Mouse (Mus musculus) forebrain, embryonic 12.5 days (tissue): ENCODE results near the gene B4galt2. TPM values are rescaled to one million over a fixed set of nuclear protein-coding genes. Genes with fewer than 3 reads are reported as not detected.

Source experiments
- ATAC-seq: fragments of 200-750 bp; cut with Nextera tagmentation; 2 replicates; pipeline ENCODE4 v1.8.0; 2017; ENCODE audit warnings: moderate TSS enrichment; ENCODE audit not compliant: low FRiP score
- H3K27ac ChIP-seq: fragments of 300-500 bp; sonication (generic); 2 replicates; pipeline ENCODE4 v1.5.1; 2016; ENCODE audit warnings: mild to moderate bottlenecking
- H3K27me3 ChIP-seq: fragments of 300-500 bp; sonication (generic); 2 replicates; pipeline ENCODE4 v1.6.1; 2016; ENCODE audit warnings: mild to moderate bottlenecking
- H3K36me3 ChIP-seq: fragments of 300-500 bp; sonication (generic); replicated peaks from 2 replicates; pipeline ENCODE4 v1.6.1; 2016; ENCODE audit warnings: mild to moderate bottlenecking
- H3K4me1 ChIP-seq: fragments of 300-500 bp; sonication (generic); 2 replicates; pipeline ENCODE4 v1.6.1; 2016
- H3K4me2 ChIP-seq: fragments of 300-500 bp; sonication (generic); 2 replicates; pipeline ENCODE4 v1.6.1; 2016; ENCODE audit warnings: mild to moderate bottlenecking, moderate library complexity
- H3K4me3 ChIP-seq: fragments of 300-500 bp; sonication (generic); replicated peaks from 2 replicates; pipeline ENCODE4 v1.5.1; 2016; ENCODE audit warnings: mild to moderate bottlenecking
- H3K9ac ChIP-seq: fragments of 300-500 bp; sonication (generic); 2 replicates; pipeline ENCODE4 v1.6.1; 2016; ENCODE audit warnings: mild to moderate bottlenecking
- H3K9me3 ChIP-seq: fragments of 300-500 bp; sonication (generic); 2 replicates; pipeline ENCODE4 v1.6.1; 2016
- WGBS: fragments of 180-500 bp; shearing (Covaris S2); methylation state at CpG from one replicate; pipeline ENCODE4 v1.1.7; 2016; 5-methylcytosine and 5-hydroxymethylcytosine counted together
- polyA plus RNA-seq: library from polyadenylated mRNA; unstranded; fragments of >200 nt; fragmentation: Nextera tagmentation; extraction: Ambion mirVana; gene quantifications from 2 replicates; pipeline ENCODE4 v1.2.1, GENCODE M21; 2016

Gene B4galt2
- 36.4 and 36.9 TPM in 2 replicates for polyA plus RNA-seq

DNA sequence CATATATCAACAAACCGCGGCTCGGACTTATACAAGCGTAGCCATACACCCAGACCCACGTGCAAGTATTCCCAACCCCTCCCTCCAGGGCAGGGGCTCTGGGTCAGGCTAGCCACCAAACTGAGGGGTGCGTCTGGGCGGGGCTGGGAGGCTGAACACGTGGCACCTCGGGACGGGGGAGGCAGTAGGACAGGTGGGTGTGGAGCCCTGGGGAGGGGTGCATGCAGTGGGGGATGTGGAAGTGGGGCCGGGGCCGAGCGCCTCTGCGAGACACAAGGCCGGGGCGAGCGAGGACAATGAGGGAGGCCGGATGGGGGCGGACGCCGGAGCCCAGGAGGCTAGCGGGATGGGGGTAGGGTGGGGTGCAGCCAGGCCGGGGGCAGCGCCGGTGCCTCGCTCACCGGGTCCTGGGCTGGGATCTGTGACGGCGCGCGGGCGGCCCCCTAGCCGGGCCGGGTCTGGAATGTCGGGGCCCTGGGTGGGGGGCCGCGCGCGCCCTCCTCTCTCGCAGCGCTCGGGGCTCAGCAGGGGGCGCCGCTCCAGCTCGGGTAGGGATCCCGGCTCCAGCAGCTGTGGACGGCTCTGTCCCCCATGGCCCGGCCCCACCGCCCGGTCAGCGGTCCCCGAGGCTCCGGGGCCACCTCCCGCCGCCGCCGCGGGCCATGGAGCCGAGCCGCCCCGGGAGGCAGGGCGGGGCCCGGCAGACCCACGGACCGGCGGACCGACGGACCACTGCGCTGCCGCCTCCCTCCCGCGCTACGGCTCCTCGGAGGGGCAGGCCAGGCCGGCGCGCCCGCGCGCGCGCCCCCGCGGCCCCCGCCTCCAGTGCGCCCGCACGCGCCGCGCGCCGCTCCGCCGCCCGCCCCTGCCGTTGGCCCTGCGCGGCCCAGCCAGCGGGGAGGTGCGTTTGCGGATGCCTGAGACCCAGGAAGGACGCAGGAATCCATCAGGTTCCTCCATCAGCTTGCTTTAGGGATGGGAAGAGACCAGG, at the start of gene B4galt2:
TSS of gene B4galt2 (minus strand) at position 787 of the 991 bp plus-strand sequence.
- peak; percentile 61 for ATAC-seq
- H3K9me3 ChIP-seq = no peaks in the 10 kb centered on the region
- H3K27me3 ChIP-seq = no peaks in the 10 kb centered on the region
- peak within 1 kb of the TSS; percentile 79 for H3K27ac ChIP-seq
- H3K36me3 ChIP-seq = peaks cover 41% of the 10 kb centered on the region
- H3K4me2 ChIP-seq = peak within 1 kb of the TSS; percentile 92
- under 1% methylated on average over 79 of the region's 103 CpGs for WGBS
- H3K4me1 ChIP-seq = peaks cover 55% of the 10 kb centered on the region
- H3K9ac ChIP-seq = peak within 1 kb of the TSS; percentile 95
- peak within 1 kb of the TSS; percentile 92 for H3K4me3 ChIP-seq

DNA sequence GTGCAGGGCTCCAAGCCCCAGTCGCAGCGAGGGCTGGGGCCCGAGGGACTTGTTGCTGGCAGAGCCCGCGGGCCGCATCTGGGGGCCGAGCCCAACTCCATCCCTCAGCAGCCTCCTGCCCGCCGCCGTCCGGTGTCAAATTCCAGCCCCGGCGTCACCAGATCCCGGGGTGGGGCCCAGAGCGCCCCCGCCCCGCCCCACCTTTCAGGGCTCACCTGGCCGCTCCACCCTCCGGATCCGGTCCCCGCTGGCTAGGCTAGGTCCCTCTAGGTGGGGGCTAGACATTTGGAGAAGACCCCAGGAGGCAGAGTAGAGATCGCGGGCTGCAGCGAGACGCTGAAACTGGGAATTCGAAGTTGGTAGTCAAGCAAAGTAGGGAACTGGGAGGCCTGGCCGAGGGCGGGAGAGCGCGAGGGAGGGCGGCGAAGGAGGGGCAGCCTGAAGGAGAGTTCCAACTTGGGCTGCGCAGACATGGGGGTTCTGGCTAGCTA, 46.1 kb upstream of the B4galt2 start, which contains the start of gene Artn:
TSS of gene Artn (minus strand) at position 373 of the 491 bp plus-strand sequence.
- peaks cover 3% of the 10 kb centered on the region; the same call in 1 of the 2 replicates for H3K36me3 ChIP-seq
- no peak within 1 kb of the TSS for H3K27ac ChIP-seq
- no peaks in the 10 kb centered on the region for H3K9me3 ChIP-seq
- peak within 1 kb of the TSS; percentile 34 for H3K4me3 ChIP-seq
- peak within 1 kb of the TSS; percentile 72 for H3K4me2 ChIP-seq
- H3K9ac ChIP-seq = peak within 1 kb of the TSS; percentile 36; the same call in 1 of the 2 replicates
- H3K4me1 ChIP-seq = peaks cover 35% of the 10 kb centered on the region
- peak; percentile 22; the same call in 1 of the 2 replicates for ATAC-seq
- under 1% methylated on average over 33 of the region's 33 CpGs for WGBS
- peaks cover 65% of the 10 kb centered on the region for H3K27me3 ChIP-seq

DNA sequence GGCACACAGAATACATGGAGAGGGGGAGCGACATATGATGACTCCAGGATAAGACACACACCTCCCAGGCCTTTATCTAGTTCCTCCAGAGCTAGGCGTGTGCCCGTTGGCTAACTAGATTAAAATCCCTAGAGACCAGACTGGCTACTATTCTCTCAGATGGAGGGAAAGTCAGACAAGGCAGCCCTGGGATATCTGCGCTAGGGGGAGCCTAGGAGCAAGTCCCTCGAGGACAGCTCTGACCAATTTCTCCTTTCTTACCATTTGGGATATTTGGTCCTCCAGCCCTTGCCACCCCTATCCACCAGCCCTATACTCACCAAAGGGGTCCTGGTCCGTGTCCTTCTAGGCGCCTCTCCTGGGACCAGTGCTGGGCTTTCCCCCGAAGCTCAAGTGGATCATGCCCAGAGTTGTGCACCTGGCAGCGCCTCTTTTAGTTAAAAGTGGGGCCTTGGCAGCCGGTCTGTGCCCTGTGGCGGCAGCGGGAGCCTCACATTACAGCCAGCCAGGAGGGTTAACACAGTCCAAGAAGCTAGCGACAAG, 45.5 kb upstream of the B4galt2 start:
- Histone ChIP-seq H3K9me3 (no peaks in the 10 kb centered on the region), H3K4me2 (peak overlapping the region; percentile 72), H3K27ac (no peak overlapping the region), H3K27me3 (peaks cover 72% of the 10 kb centered on the region), H3K4me3 (peak overlapping the region; percentile 34), H3K9ac (peak overlapping the region; percentile 36; the same call in 1 of the 2 replicates), H3K4me1 (peaks cover 35% of the 10 kb centered on the region), H3K36me3 (peaks cover 3% of the 10 kb centered on the region; the same call in 1 of the 2 replicates)
- no peak for ATAC-seq
- 4% methylated on average over 13 of the region's 13 CpGs for WGBS

DNA sequence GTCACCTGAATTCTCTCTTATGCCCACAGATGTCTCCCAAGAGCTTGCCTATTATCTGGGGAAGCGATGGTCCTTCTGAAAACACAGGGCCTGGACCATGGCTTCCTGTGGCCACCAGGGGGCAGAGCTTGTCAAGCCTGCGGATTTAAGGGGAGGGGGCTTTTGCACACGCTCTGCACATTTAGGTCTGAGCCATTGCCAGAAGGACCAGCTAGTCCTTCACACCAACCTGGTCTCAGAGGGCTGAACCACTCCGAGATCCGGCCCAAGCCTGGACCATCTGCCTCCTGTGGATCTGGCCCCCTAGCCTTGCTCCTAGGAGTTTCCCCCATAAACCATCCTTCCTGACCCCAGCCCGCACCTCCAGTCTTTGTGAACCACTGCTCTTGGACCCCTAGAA, 44.9 kb upstream of the B4galt2 start:
- H3K4me1 ChIP-seq = peaks cover 35% of the 10 kb centered on the region
- no peaks in the 10 kb centered on the region for H3K9me3 ChIP-seq
- H3K9ac ChIP-seq = no peak overlapping the region
- H3K27ac ChIP-seq = no peak overlapping the region
- 9% methylated on average over 6 of the region's 6 CpGs for WGBS
- ATAC-seq = no peak
- no peak overlapping the region for H3K4me2 ChIP-seq
- H3K27me3 ChIP-seq = peaks cover 77% of the 10 kb centered on the region
- no peak overlapping the region for H3K4me3 ChIP-seq
- H3K36me3 ChIP-seq = peaks cover 3% of the 10 kb centered on the region; the same call in 1 of the 2 replicates

DNA sequence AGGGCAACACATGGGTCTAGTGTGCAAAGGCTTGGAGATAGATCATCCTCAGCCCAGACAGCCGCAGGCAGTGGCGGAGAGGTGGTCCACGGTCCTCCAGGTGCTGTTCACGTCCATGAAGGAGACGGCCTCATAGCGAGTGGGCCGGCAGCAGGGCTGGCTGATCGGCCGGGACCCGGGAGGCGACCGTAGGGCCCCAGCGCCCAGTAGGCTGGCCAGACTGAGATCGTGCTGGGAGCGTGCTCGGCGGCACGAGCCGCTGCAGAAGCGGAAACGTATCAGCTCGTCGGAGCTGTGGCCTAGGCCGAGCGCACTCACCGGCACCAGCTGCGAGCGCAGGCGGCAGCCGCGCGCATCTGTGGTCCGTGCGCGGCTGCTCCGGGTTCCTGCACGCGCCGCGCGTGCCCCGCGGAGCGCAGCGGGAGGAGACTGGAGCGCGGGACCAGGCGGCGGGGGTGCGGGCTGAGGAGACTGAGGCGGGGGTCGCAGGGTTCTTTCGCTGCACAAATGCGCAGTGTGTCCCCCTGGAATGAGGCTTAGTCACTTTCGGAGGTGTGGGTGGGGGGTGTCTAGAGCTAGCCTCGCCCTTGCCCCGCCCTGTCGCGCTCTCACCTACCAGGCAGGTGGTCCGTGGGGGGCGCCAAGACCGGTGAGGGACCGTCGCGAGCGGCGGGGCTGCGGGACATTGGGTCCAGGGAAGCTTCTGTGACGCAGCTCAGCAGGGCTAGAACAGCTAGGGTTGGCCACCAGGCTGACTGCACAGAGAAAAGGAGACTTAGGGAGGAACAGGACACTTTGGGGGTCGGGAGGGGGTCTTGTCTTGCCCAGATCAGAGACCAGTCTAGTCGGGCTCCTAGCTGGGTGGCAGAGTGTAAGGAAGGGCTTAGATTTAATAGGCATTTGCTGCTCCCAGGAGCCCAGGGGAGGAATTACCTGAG, 43.5 kb upstream of the B4galt2 start:
- Histone ChIP-seq H3K4me3 (peak overlapping the region; percentile 49), H3K27me3 (peaks cover 83% of the 10 kb centered on the region), H3K36me3 (no peaks in the 10 kb centered on the region), H3K4me1 (peaks cover 35% of the 10 kb centered on the region), H3K27ac (no peak overlapping the region), H3K9ac (peak overlapping the region; percentile 49), H3K4me2 (peak overlapping the region; percentile 88), H3K9me3 (no peaks in the 10 kb centered on the region)
- ATAC-seq = peak; percentile 77
- 1% methylated on average over 71 of the region's 71 CpGs for WGBS

DNA sequence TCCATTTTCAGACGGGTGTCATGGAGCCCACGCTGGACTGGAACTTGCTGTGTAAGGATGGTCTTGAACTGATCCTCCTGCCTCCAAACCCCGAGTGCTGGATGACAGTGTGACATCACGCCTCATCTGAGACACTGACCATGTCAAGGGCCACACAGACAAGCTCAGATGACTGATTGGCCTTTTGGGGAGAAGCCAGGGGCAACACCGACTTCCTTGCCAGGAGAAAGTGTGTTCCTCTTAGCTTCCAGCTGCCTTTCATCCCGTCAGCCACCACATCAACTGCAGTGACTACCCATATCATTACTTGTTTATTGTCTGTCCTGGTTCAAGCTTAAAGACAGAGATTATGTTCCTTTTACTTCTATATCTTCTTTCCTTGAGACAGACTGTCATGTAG, 41.6 kb upstream of the B4galt2 start:
- ATAC-seq = no peak
- Histone ChIP-seq H3K9ac (no peak overlapping the region), H3K27ac (no peak overlapping the region), H3K4me2 (no peak overlapping the region), H3K4me1 (peaks cover 35% of the 10 kb centered on the region), H3K9me3 (no peaks in the 10 kb centered on the region), H3K4me3 (no peak overlapping the region), H3K27me3 (peaks cover 72% of the 10 kb centered on the region), H3K36me3 (no peaks in the 10 kb centered on the region)
- 69% methylated on average over 4 of the region's 6 CpGs for WGBS

DNA sequence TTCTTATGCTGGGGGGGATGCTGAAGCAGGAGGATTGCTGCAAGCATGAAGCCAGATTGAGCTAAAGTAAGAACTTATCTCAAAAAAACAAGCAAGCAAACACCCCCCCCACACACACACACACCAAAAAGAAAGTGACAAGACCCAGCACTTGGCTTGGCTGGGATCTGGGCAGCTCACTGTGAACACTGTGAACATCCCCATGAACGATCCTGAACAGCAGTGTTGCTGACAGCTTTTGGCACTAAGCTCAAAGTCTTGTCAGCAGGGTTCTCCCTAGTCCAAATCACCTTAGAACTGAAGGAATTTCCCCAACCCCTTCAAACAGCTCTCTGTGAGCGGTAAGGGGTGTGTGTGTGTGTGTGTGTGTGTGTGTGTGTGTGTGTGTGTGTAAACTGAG, 40.2 kb upstream of the B4galt2 start:
- Histone ChIP-seq H3K9me3 (no peaks in the 10 kb centered on the region), H3K27me3 (peaks cover 58% of the 10 kb centered on the region), H3K36me3 (no peaks in the 10 kb centered on the region), H3K4me2 (no peak overlapping the region), H3K9ac (no peak overlapping the region), H3K27ac (no peak overlapping the region), H3K4me1 (peaks cover 21% of the 10 kb centered on the region), H3K4me3 (no peak overlapping the region)
- WGBS = 59% methylated on average over 2 of the region's 2 CpGs
- no peak for ATAC-seq

DNA sequence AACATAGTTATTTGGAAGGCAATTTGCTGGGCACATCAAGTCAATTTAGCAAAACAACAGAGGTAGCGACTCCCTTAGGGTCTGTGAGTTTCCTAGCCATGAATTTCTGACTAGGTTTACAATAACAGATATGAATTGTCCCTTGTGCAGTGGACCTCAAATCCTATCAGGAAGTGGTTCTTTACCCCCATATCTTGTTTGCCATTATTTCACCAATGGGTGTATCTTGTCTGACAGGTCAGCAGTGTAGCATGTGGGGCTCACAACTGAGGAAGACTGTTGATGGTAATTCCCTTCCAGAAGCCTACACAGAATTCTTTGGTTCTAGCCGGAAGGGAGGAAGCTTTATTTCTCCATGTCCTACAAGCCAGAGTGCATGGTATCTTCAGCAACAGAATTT, 38.1 kb upstream of the B4galt2 start:
- H3K4me2 ChIP-seq = no peak overlapping the region
- no peak for ATAC-seq
- peaks cover 3% of the 10 kb centered on the region for H3K4me1 ChIP-seq
- H3K9me3 ChIP-seq = no peaks in the 10 kb centered on the region
- H3K27me3 ChIP-seq = peaks cover 37% of the 10 kb centered on the region
- WGBS = 88% methylated on average over 2 of the region's 2 CpGs
- H3K4me3 ChIP-seq = no peak overlapping the region
- H3K27ac ChIP-seq = no peak overlapping the region
- no peak overlapping the region for H3K9ac ChIP-seq
- H3K36me3 ChIP-seq = no peaks in the 10 kb centered on the region

DNA sequence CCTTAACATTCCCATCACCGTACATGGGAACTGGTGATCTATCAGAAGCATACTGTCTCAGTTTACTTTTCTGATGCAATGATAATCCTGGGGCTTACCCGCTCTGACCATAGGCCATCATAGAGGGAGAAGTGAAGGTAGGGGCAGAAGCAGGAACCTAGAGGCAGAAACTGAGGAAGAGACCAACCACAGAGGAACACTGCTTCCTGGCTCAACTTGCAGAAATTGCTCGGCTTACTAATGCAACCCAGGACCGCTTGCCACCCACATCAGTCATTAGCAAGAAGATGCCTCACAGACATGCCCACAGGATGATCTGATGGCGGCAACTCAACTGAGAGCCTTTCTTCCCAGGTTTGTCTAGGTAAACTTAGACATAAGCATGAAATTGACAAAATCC, 35.5 kb upstream of the B4galt2 start:
- no peak overlapping the region for H3K4me2 ChIP-seq
- ATAC-seq = no peak
- H3K4me1 ChIP-seq = peaks cover 13% of the 10 kb centered on the region
- no peaks in the 10 kb centered on the region for H3K36me3 ChIP-seq
- no peak overlapping the region for H3K27ac ChIP-seq
- WGBS = 90% methylated on average over 5 of the region's 5 CpGs
- no peak overlapping the region for H3K4me3 ChIP-seq
- peaks cover 11% of the 10 kb centered on the region for H3K27me3 ChIP-seq
- H3K9ac ChIP-seq = no peak overlapping the region
- H3K9me3 ChIP-seq = no peaks in the 10 kb centered on the region

DNA sequence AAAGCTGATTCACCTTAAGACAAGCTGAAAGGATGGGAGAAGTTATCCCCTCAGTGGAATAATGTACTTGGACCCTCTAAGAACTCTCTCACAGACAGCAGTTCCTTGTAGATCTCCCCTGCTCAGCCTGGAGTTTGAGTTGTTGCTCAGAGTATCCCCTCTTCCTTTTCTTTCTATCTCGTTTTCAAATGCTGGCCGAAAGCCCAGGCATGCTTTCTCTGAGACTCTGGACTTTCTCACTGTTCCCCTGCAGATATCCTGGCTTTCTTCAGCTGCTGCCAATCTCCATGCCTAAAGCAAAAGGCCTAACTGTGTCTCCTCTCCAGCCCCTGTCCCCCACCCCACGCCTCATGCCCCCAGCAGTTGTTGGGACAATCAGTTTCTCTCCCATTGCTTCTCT, 35.0 kb upstream of the B4galt2 start:
- no peak for ATAC-seq
- Histone ChIP-seq H3K4me2 (no peak overlapping the region), H3K4me1 (peaks cover 18% of the 10 kb centered on the region), H3K27me3 (peaks cover 6% of the 10 kb centered on the region), H3K9ac (no peak overlapping the region), H3K27ac (no peak overlapping the region), H3K36me3 (no peaks in the 10 kb centered on the region), H3K4me3 (no peak overlapping the region), H3K9me3 (no peaks in the 10 kb centered on the region)
- WGBS = 78% methylated on average over 3 of the region's 3 CpGs

DNA sequence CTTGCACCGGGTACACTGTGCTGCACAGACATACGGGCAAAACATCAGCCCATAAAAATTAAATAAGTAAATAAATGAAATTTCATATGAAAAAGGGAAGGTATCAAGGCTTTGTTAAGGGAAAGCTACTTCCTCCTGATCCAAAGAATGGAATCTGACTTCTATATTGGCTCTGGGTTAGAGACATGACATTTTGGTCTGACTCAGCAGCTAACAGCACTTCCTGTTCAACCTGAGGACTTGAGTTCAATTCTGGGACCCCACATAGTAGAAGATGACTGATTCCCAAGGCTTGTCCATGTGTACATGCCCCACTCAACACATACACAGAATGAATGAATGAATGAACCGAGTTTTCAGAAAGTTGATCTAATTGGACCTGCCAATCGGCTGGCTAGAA, 34.6 kb upstream of the B4galt2 start:
- Histone ChIP-seq H3K9ac (no peak overlapping the region), H3K36me3 (no peaks in the 10 kb centered on the region), H3K4me2 (no peak overlapping the region), H3K4me1 (peaks cover 22% of the 10 kb centered on the region), H3K4me3 (no peak overlapping the region), H3K27me3 (peaks cover 2% of the 10 kb centered on the region; the same call in 1 of the 2 replicates), H3K27ac (no peak overlapping the region), H3K9me3 (no peaks in the 10 kb centered on the region)
- no peak for ATAC-seq
- WGBS = 98% methylated on average over 4 of the region's 4 CpGs
